Mouse (Mus musculus) CH12F3 (cell line): ENCODE data around the gene Rab3b.

Source experiments
- in situ Hi-C: fragments of 300-500 bp; cut with MboI; formaldehyde crosslinking; loops from 2 replicates; pipeline ENCODE4 v1.14.3; 2020; ENCODE audit warnings: low sequenced_read_pairs

Rab3b gene

GRCm38 (mm10) chr4:108878963-108879822 lies at the start of gene Rab3b:
Rab3b (plus strand) TSS chr4:108879063.
- in situ Hi-C loops = no loop called here

GRCm38 (mm10) chr4:108830698-108831097 lies 48.2 kb upstream of the Rab3b start:
- in situ Hi-C loops = no loop called here

- in situ Hi-C loops = no loop called here
Measured at GRCm38 (mm10) chr4:108832916-108833827, 45.7 kb upstream of the Rab3b start, which contains the start of gene Btf3l4. Btf3l4 (minus strand) TSS chr4:108833614.

- in situ Hi-C loops = no loop called here
Measured at GRCm38 (mm10) chr4:108833828-108834114, 45.1 kb upstream of the Rab3b start.

GRCm38 (mm10) chr4:108834115-108834970 lies 44.5 kb upstream of the Rab3b start, which contains the start of gene Txndc12:
Txndc12 (plus strand) TSS chr4:108834601.
- in situ Hi-C loops = no loop called here

- in situ Hi-C loops = no loop called here
Measured at GRCm38 (mm10) chr4:108834971-108835311, 43.9 kb upstream of the Rab3b start.

- in situ Hi-C loops = no loop called here
Measured at GRCm38 (mm10) chr4:108835496-108835895, 43.4 kb upstream of the Rab3b start.

GRCm38 (mm10) chr4:108838031-108838430 lies 40.8 kb upstream of the Rab3b start:
- in situ Hi-C loops = no loop called here

GRCm38 (mm10) chr4:108841920-108842578 lies 36.8 kb upstream of the Rab3b start:
- in situ Hi-C loops = no loop called here

- in situ Hi-C loops = no loop called here
Measured at GRCm38 (mm10) chr4:108843336-108843735, 35.5 kb upstream of the Rab3b start.

GRCm38 (mm10) chr4:108845824-108846569 lies 32.9 kb upstream of the Rab3b start:
- in situ Hi-C loops = no loop called here

- in situ Hi-C loops = no loop called here
Measured at GRCm38 (mm10) chr4:108847715-108848504, 31.0 kb upstream of the Rab3b start, which contains the start of gene Kti12. Kti12 (plus strand) TSS chr4:108847785.

- in situ Hi-C loops = no loop called here
Measured at GRCm38 (mm10) chr4:108848505-108848848, 30.4 kb upstream of the Rab3b start, which contains the start of gene A730015C16Rik. A730015C16Rik (minus strand) TSS chr4:108848619.

- in situ Hi-C loops = loop anchor here (25.0 kb wide), 1 partner anchor 295 kb away; no protein-coding TSS in a partner anchor
Measured at GRCm38 (mm10) chr4:108866806-108867205, 12.1 kb upstream of the Rab3b start.

GRCm38 (mm10) chr4:108869730-108870374 lies 9.0 kb upstream of the Rab3b start:
- in situ Hi-C loops = loop anchor here (5.0 to 25.0 kb wide), 2 partner anchors 102 to 292 kb away; no protein-coding TSS in a partner anchor

GRCm38 (mm10) chr4:108873746-108874145 lies 5.1 kb upstream of the Rab3b start:
- in situ Hi-C loops = loop anchor here (5.0 to 25.0 kb wide), 2 partner anchors 99 to 289 kb away; no protein-coding TSS in a partner anchor

GRCm38 (mm10) chr4:108877901-108878300 lies 962 bp upstream of the Rab3b start:
- in situ Hi-C loops = no loop called here

- in situ Hi-C loops = no loop called here
Measured at GRCm38 (mm10) chr4:108883815-108884214, 5.0 kb downstream of the Rab3b start.
